Mouse (Mus musculus): ENCODE measurements around the gene Wdr20. TPM values are rescaled to one million over a fixed set of nuclear protein-coding genes. Genes with fewer than 3 reads are reported as not detected.

Wdr20 gene
- total RNA-seq, 2 experiments from 2014 or later: 15.4 to 17.4 TPM

DNA sequence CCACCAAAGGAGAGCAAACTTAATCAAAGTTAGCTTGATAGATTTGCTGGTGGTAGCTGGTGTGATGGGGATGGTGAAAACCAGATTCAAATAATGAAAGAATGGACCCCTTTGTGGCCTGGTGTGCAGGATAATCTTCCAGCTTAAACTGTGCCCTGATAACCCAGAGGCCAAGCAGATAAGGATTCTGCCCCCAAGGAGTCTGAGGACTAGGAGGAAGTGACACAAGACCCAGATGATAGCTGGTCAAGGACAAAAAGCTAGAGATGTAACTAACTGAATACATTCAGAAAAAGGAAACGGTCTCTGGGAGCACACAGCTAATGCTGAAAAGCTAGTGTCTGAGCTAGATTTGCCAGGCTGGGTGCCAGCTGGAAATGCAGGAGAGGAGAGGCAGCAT lies 114.2 kb downstream of the Wdr20 start:
- DNase-seq: no peak

Other genes starting within 250 kb of the Wdr20 start
- gene Dync1h1, start 136.5 kb upstream of the Wdr20 start, total RNA-seq (2021): 10 to 100 TPM; 63.4 to 65.5 TPM
- not detected for gene 1700001K19Rik, start 55.3 kb upstream of the Wdr20 start, total RNA-seq (2021)
- 10 to 100 TPM; 48.5 to 51.3 TPM for gene Hsp90aa1, start 35.2 kb upstream of the Wdr20 start, total RNA-seq (2021)
- not detected for gene Mok, start 103.0 kb downstream of the Wdr20 start, total RNA-seq (2021)
- 1 to 10 TPM; 5.0 to 5.4 TPM for gene Zfp839, start 112.3 kb downstream of the Wdr20 start, total RNA-seq (2021)
- gene Cinp, start 151.2 kb downstream of the Wdr20 start, total RNA-seq (2021): 10 to 100 TPM; 28.4 to 29.1 TPM
- 1 to 10 TPM; 1.9 to 3.1 TPM for gene Tecpr2, start 151.3 kb downstream of the Wdr20 start, total RNA-seq (2021)
- gene Ankrd9, start 241.1 kb downstream of the Wdr20 start, total RNA-seq (2021): 100 to 1,000 TPM; 130 to 154 TPM

Measured in gastrocnemius, postnatal 25 days (tissue).